Mouse (Mus musculus) cortical plate, adult 2 months (tissue): ENCODE measurements around the gene Retsat. TPM values are rescaled to one million over a fixed set of nuclear protein-coding genes. Genes with fewer than 3 reads are reported as not detected.
A peak's percentile ranks its signal among the peaks of the same experiment; 100 is the strongest.

ENCODE experiments used
- H3K27ac ChIP-seq: fragments of 200-500 bp; 2 replicates; pipeline ENCODE4 v1.5.1; 2012; ENCODE audit warnings: low read length, control low read depth, inconsistent platforms; ENCODE audit not compliant: insufficient read depth
- H3K4me1 ChIP-seq: fragments of 200-500 bp; 2 replicates; pipeline ENCODE4 v1.6.1; 2011; ENCODE audit warnings: low read length; ENCODE audit not compliant: control insufficient read depth, insufficient read depth
- H3K4me3 ChIP-seq: fragments of 200-500 bp; 2 replicates; pipeline ENCODE4 v1.5.1; 2011; ENCODE audit warnings: mild to moderate bottlenecking, low read length, control low read depth; ENCODE audit not compliant: insufficient read depth
- CTCF ChIP-seq: fragments of 200-500 bp; IDR thresholded peaks from 2 replicates; pipeline ENCODE4 v1.5.1; 2011; ENCODE audit warnings: mild to moderate bottlenecking, control low read depth, low read length; ENCODE audit not compliant: insufficient read depth; ENCODE audit errors: extremely low read depth
- POLR2A ChIP-seq: fragments of 200-500 bp; IDR thresholded peaks from 2 replicates; pipeline ENCODE4 v1.6.1; 2011; ENCODE audit warnings: mild to moderate bottlenecking, low read length, control low read depth; ENCODE audit not compliant: insufficient read depth; ENCODE audit errors: extremely low read depth
- polyA plus RNA-seq: library from polyadenylated mRNA; depleted of rRNA; stranded (reverse); fragments of >200 nt; gene quantifications from 2 replicates; pipeline ENCODE4 v1.2.3, GENCODE M21; 2012; rRNA removed

Retsat gene
- polyA plus RNA-seq, 1 experiment = 14.1 TPM

GRCm38 (mm10) chr6:72656053-72656442, 57.8 kb downstream of the Retsat start:
- no peaks in the 10 kb centered on the region for H3K4me1 ChIP-seq
- no peak overlapping the region for H3K27ac ChIP-seq
- no peak overlapping the region for H3K4me3 ChIP-seq
- TF ChIP-seq CTCF (no peak), POLR2A (no peak)

- TF ChIP-seq CTCF (peak; percentile 48), POLR2A (no peak)
- no peak overlapping the region for H3K4me3 ChIP-seq
- H3K4me1 ChIP-seq = no peaks in the 10 kb centered on the region
- no peak overlapping the region for H3K27ac ChIP-seq
Measured at GRCm38 (mm10) chr6:72658006-72658405, 59.7 kb downstream of the Retsat start.

Other genes starting within 250 kb of the Retsat start
- 23.4 and 24.9 TPM in 2 replicates for gene Tmem150a, start 243.0 kb upstream of the Retsat start, polyA plus RNA-seq
- 73.6 and 83.5 TPM in 2 replicates for gene Rnf181, start 231.5 kb upstream of the Retsat start, polyA plus RNA-seq
- gene Vamp5, start 218.0 kb upstream of the Retsat start, polyA plus RNA-seq = 10.7 and 11.0 TPM in 2 replicates
- 30.6 and 31.7 TPM in 2 replicates for gene Vamp8, start 207.8 kb upstream of the Retsat start, polyA plus RNA-seq
- 17.7 and 22.5 TPM in 2 replicates for gene Ggcx, start 184.2 kb upstream of the Retsat start, polyA plus RNA-seq
- gene Mat2a, start 158.9 kb upstream of the Retsat start, polyA plus RNA-seq = 172 and 180 TPM in 2 replicates
- 0.48 and 0.72 TPM in 2 replicates for gene Sh2d6, start 76.8 kb upstream of the Retsat start, polyA plus RNA-seq
- 3.0 and 3.1 TPM in 2 replicates for gene Capg, start 54.1 kb upstream of the Retsat start, polyA plus RNA-seq
- 27.5 and 28.1 TPM in 2 replicates for gene Elmod3, start 62 bp upstream of the Retsat start, polyA plus RNA-seq
- 68.7 and 70.3 TPM in 2 replicates for gene Tgoln1, start 18.5 kb downstream of the Retsat start, polyA plus RNA-seq
- 3.6 and 3.7 TPM in 2 replicates for gene Tcf7l1, start 190.8 kb downstream of the Retsat start, polyA plus RNA-seq